In genomic region chr15:4067273-4067990, GRCm38 (mm10) we compare ENCODE assay signal across 31 mouse cellular contexts. TPM values are rescaled to one million over a fixed set of nuclear protein-coding genes. Genes with fewer than 3 reads are reported as not detected.
DNase-seq lines count a peak whose midpoint lies in the region; ATAC-seq and TF ChIP-seq lines count a peak whose summit lies in the region.
"Had no signal": no experiment of that assay in that cellular context is flagged by ENCODE, and none has a peak within 500 bp of the region (broad histone marks: within the 10 kb centered on the region; RNA-seq: fewer than 3 reads in every experiment).

No protein-coding gene starts in this region.

- H3K4me3 ChIP-seq in left cerebral cortex, adult 2 months = no peak overlapping the region
- H3K4me3 ChIP-seq: embryonic facial prominence, embryonic 12.5 days; gastrocnemius, adult 2 months; hindbrain, embryonic 12.5 days; kidney, embryonic 15.5 days; layer of hippocampus, adult 2 months; limb, embryonic 10.5 days; limb, embryonic 15.5 days; midbrain, embryonic 10.5 days; myocyte; neural tube, embryonic 12.5 days had no signal

- intact Hi-C loops in left cerebral cortex, postnatal 4 days (cut with DNase I) = no loop called here
- intact Hi-C loops in left cerebral cortex, adult 2 months (cut with DNase I) = no loop called here

- ATAC-seq in cerebellum, adult (ENCODE audit: insufficient number of reproducible peaks, low FRiP score, low TSS enrichment) = peak; percentile 89
- ATAC-seq: forebrain, embryonic 14.5 days; midbrain, embryonic 16.5 days had no signal

- TF ChIP-seq CTCF in left cerebral cortex, adult 2 months (IDR thresholded peaks at IDR 0.05) = no peak

- no peak overlapping the region for H3K27ac ChIP-seq in left cerebral cortex, adult 2 months
- H3K27ac ChIP-seq: embryonic facial prominence, embryonic 12.5 days; gastrocnemius, adult 2 months; hindbrain, embryonic 12.5 days; kidney, embryonic 15.5 days; layer of hippocampus, adult 2 months; limb, embryonic 10.5 days; limb, embryonic 15.5 days; liver, embryonic 14.5 days; midbrain, embryonic 10.5 days; neural tube, embryonic 12.5 days; stomach, postnatal 0 days had no signal

- no peak for DNase-seq in cerebellum, postnatal 4 days (ENCODE audit: low spot score in 2 of 2)
- DNase-seq in left cerebral cortex, postnatal 4 days = peak; percentile 22
- no peak for DNase-seq in left cerebral cortex, adult 2 months (ENCODE audit: extremely low spot score in 1 of 2, low spot score in 2 of 2)
- DNase-seq in cerebellum, adult 9-10 months = peak; percentile 70
- no peak for DNase-seq in kidney, postnatal 36 days
- no peak for DNase-seq in spleen, adult 18-20 months
- no peak for DNase-seq in urinary bladder, postnatal 25 days (ENCODE audit: low spot score)
- DNase-seq: adrenal gland, adult 8-10 months; gastrocnemius, adult 2 months; heart, postnatal 14 days; kidney, adult 18-20 months; kidney, postnatal 25 days; lung, embryonic 14.5 days; lung, postnatal 14 days; right cerebral cortex, adult 18-20 months; thymus, adult 18-20 months; thymus, postnatal 25 days had no signal

RNA-seq across cellular contexts. Expression of gene Oxct1, which starts 41.2 kb away (rescaled TPM):
- total RNA-seq in left cerebral cortex, postnatal 4 days (2021) = 100 to 1,000 TPM; 404 to 414 TPM
- 100 to 1,000 TPM; 279 to 316 TPM for total RNA-seq in left cerebral cortex, adult 2 months (2021)

Comparison
In these comparisons a context has a peak if more than half of its experiments do, and no peak if none do; other contexts are left out.
1. DNase-seq: peak in left cerebral cortex, postnatal 4 days (single experiment) and cerebellum, adult 9-10 months (single experiment); none in cerebellum, postnatal 4 days (0 of 2), left cerebral cortex, adult 2 months (0 of 2), kidney, postnatal 36 days (0 of 2), spleen, adult 18-20 months (0 of 2) and urinary bladder, postnatal 25 days (single experiment).